Mouse (Mus musculus) liver, embryonic 14.5 days (tissue): Measurements from ENCODE around the gene Ces1c. TPM values are rescaled to one million over a fixed set of nuclear protein-coding genes. Genes with fewer than 3 reads are reported as not detected.
A peak's percentile ranks its signal among the peaks of the same experiment; 100 is the strongest.

Source experiments
- ATAC-seq: fragments of 200-750 bp; cut with Nextera tagmentation; 2 replicates; pipeline ENCODE4 v1.8.0; 2017; ENCODE audit warnings: moderate number of reproducible peaks, mild to moderate bottlenecking, moderate library complexity; ENCODE audit not compliant: insufficient read depth
- DNase-seq, 3 experiments: peaks; one replicate each; pipeline ENCODE4 v3.0.0-alpha.2; 2012 to 2013; ENCODE audit warnings: low read depth in 3 of 3, low spot score in 3 of 3
- H3K27ac ChIP-seq: fragments of 300-500 bp; sonication (generic); 2 replicates; pipeline ENCODE4 v1.5.1; 2014; ENCODE audit warnings: moderate library complexity, mild to moderate bottlenecking, control low read depth, inconsistent platforms
- H3K27me3 ChIP-seq: fragments of 300-500 bp; sonication (generic); 2 replicates; pipeline ENCODE4 v1.6.1; 2014; ENCODE audit warnings: mild to moderate bottlenecking, low read length, moderate library complexity; ENCODE audit not compliant: control insufficient read depth, insufficient read depth
- H3K36me3 ChIP-seq: fragments of 300-500 bp; sonication (generic); replicated peaks from 2 replicates; pipeline ENCODE4 v1.6.1; 2014; ENCODE audit warnings: low read depth; ENCODE audit not compliant: control insufficient read depth, insufficient read depth
- H3K4me1 ChIP-seq, 2 experiments: fragments of 200-500 bp in 1 of 2; fragments of 300-500 bp in 1 of 2; sonication (generic) in 1 of 2; replicated peaks; 2 replicates each; pipeline ENCODE4 v1.6.1; 2012 to 2014; ENCODE audit warnings: antibody characterized with exemption in 1 of 2, inconsistent platforms in 1 of 2, low read length in 1 of 2; ENCODE audit not compliant: control insufficient read depth in 2 of 2, insufficient read depth in 2 of 2
- H3K4me2 ChIP-seq: fragments of 300-500 bp; sonication (generic); 2 replicates; pipeline ENCODE4 v1.6.1; 2014; ENCODE audit warnings: low read depth, mild to moderate bottlenecking, control low read depth, moderate library complexity
- H3K4me3 ChIP-seq, 2 experiments: fragments of 200-500 bp in 1 of 2; fragments of 300-500 bp in 1 of 2; sonication (generic) in 1 of 2; 2 replicates each; pipeline ENCODE4 v1.5.1; 2012 to 2014; ENCODE audit warnings: low read depth in 2 of 2, low read length in 2 of 2, mild to moderate bottlenecking in 2 of 2, control low read depth in 1 of 2, inconsistent platforms in 1 of 2, moderate library complexity in 1 of 2; ENCODE audit not compliant: insufficient read depth in 1 of 2
- H3K9ac ChIP-seq: fragments of 300-500 bp; sonication (generic); replicated peaks from 2 replicates; pipeline ENCODE4 v1.6.1; 2014; ENCODE audit warnings: mild to moderate bottlenecking, control low read depth, moderate library complexity
- H3K9me3 ChIP-seq: fragments of 300-500 bp; sonication (generic); 2 replicates; pipeline ENCODE4 v1.6.1; 2016; ENCODE audit warnings: low read length, mixed read lengths; ENCODE audit not compliant: control insufficient read depth
- CTCF ChIP-seq: IDR thresholded peaks from 2 replicates; pipeline ENCODE4 v1.5.1; 2016; ENCODE audit warnings: antibody characterized with exemption, low read depth, control low read depth
- EP300 ChIP-seq: IDR thresholded peaks from 2 replicates; pipeline ENCODE4 v1.6.1; 2016; ENCODE audit warnings: antibody characterized with exemption, low read depth
- WGBS: fragments of 180-500 bp; shearing (Covaris S2); extraction: QIAGEN DNeasy Blood & Tissue Kit; methylation state at CpG from one replicate; pipeline ENCODE4 v1.1.7; 2014; ENCODE audit not compliant: insufficient replicate concordance; 5-methylcytosine and 5-hydroxymethylcytosine counted together
- polyA plus RNA-seq, 2 experiments: library from polyadenylated mRNA; depleted of rRNA in 1 of 2; stranded (reverse) in 1 of 2; unstranded in 1 of 2; fragments of >200 nt; fragmentation: Nextera tagmentation in 1 of 2; extraction: Ambion mirVana in 1 of 2; gene quantifications; 2 replicates each; pipeline versions ENCODE4 v1.2.1 to v1.2.3; 2012 to 2014

Gene Ces1c
- polyA plus RNA-seq, 2 experiments, result 2.0 to 2.1 TPM

DNA sequence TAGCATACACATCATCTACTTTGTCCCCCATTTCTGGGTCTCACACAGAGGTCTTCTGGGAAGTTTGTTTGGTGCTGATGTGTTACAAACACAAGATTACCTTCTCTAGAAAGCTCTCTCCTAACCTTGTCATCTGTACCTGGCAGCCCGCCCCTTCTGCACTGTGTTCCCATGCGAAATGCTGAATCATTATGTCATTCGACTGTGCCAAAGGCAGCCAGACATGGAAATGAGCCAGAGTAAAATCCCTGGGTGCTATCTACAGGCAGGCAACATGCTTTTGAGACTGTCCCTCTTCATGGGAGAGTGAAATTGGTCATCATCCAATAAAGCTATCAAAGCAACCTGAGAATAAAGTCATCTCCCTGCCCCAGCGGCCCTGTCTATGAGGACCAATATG is 55.8 kb downstream of the Ces1c start:
- ATAC-seq, result no peak
- Histone ChIP-seq H3K36me3 (no peaks in the 10 kb centered on the region), H3K27me3 (no peaks in the 10 kb centered on the region), H3K4me3 (no peak overlapping the region), H3K9ac (no peak overlapping the region), H3K27ac (no peak overlapping the region), H3K4me2 (no peak overlapping the region), H3K9me3 (no peaks in the 10 kb centered on the region), H3K4me1 (no peaks in the 10 kb centered on the region)
- TF ChIP-seq EP300, result no peak
- TF ChIP-seq CTCF, result no peak
- no peak for DNase-seq
- 63% methylated on average over 4 of the region's 4 CpGs for WGBS

DNA sequence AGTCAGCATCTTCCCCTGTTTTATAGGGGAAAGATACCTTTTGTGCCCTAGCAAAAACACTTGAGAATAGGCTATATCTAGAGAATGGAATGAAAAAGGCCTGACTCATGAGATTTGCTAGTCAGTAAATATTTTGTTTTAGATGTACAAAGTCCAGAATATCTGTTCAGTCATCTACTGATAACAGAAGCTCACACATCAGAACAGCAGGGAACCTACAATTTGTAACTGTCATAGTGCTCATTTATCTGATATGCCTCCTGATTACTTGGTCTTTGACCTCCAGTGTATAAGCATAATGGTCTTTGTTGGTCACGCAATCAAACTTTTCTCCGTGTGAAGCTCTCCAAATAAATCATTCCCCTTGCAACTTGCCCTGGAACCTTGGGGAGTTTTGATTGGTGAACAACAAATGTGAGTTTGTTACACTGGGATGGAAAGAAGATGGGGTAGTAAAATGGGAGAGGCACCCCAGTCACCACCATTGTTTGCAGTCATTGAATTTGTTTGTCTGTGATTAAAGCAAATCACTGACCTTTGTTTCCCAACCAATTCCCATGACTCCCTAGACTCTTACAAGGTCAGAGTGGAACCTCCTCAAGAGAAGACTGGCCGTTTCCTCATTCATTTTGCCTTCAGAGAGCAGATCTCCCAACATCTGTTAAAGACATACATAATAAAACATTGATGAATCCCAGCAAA is 67.5 kb downstream of the Ces1c start:
- Histone ChIP-seq H3K4me2 (no peak overlapping the region), H3K27me3 (no peaks in the 10 kb centered on the region), H3K4me3 (no peak overlapping the region), H3K4me1 (no peaks in the 10 kb centered on the region), H3K9me3 (no peaks in the 10 kb centered on the region), H3K27ac (no peak overlapping the region), H3K36me3 (no peaks in the 10 kb centered on the region), H3K9ac (no peak overlapping the region)
- no peak for ATAC-seq
- 63% methylated on average over 3 of the region's 3 CpGs for WGBS
- DNase-seq, result no peak
- TF ChIP-seq EP300, result no peak
- no peak for TF ChIP-seq CTCF

DNA sequence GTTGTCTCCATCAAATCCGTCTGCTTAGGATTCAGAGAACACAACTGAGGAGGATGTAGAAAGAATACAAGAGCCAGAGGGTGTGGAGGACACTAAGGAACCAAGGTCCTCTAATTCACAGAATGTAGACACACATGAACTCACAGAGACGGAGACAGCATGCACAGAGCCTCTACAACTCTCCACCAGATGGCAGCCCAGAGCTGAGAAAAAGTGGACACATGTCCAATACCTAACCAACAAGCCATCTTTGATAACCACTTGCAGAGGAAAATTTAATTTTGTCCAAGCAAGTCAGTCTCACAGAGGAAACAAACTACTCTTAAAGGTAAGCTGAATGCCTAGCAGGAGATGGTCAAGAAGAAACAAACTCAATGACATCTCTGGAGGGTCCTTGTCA is 71.9 kb downstream of the Ces1c start:
- Histone ChIP-seq H3K4me3 (no peak overlapping the region), H3K9me3 (no peaks in the 10 kb centered on the region), H3K4me2 (no peak overlapping the region), H3K27me3 (no peaks in the 10 kb centered on the region), H3K36me3 (no peaks in the 10 kb centered on the region), H3K9ac (no peak overlapping the region), H3K4me1 (no peaks in the 10 kb centered on the region), H3K27ac (no peak overlapping the region)
- ATAC-seq (no peak), DNase-seq (no peak)
- 16% methylated on average over 2 of the region's 2 CpGs for WGBS
- TF ChIP-seq CTCF (peak; percentile 56), EP300 (no peak)

DNA sequence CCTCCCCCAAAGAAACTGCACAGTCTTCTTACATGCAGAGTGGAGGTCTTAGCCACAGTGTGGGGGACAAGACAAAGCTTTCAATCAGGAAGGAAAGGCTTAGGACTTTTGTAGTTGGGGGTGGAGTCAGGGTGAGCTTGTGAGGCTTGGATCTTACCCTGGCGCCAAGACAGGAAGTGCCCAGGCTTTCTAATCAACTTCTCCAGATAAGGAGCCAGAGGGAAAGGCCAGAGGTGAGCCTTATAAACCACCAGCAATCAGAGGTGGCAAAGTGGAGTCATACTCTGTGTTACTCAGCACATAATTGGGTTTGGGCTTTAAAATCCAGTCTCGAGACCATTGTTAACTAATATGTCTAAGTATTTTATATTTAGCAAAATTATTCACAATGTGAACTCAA is 75.8 kb downstream of the Ces1c start:
- no peak for DNase-seq
- Histone ChIP-seq H3K4me1 (no peaks in the 10 kb centered on the region), H3K36me3 (no peaks in the 10 kb centered on the region), H3K27me3 (no peaks in the 10 kb centered on the region), H3K9me3 (no peaks in the 10 kb centered on the region), H3K9ac (no peak overlapping the region), H3K4me2 (no peak overlapping the region), H3K4me3 (no peak overlapping the region), H3K27ac (no peak overlapping the region)
- no peak for ATAC-seq
- WGBS, result 14% methylated on average over 2 of the region's 2 CpGs
- no peak for TF ChIP-seq CTCF
- TF ChIP-seq EP300, result no peak

Other genes with a start within 250 kb of the Ces1c start
- gene Capns2, start 229.9 kb downstream of the Ces1c start, polyA plus RNA-seq (2012; rRNA removed), result 0.11 TPM in 1 of 2 replicates, not detected in the other
- gene Capns2, start 229.9 kb downstream of the Ces1c start, polyA plus RNA-seq (2014; fragmentation: Nextera tagmentation; extraction: Ambion mirVana), result not detected in 2 replicates
- under 0.01 TPM in 1 of 2 replicates, not detected in the other for gene Slc6a2, start 171.2 kb downstream of the Ces1c start, polyA plus RNA-seq (2012; rRNA removed)
- not detected in 2 replicates for gene Slc6a2, start 171.2 kb downstream of the Ces1c start, polyA plus RNA-seq (2014; fragmentation: Nextera tagmentation; extraction: Ambion mirVana)
- gene Ces1a, start 83.1 kb downstream of the Ces1c start, polyA plus RNA-seq (2012; rRNA removed), result not detected in 2 replicates
- gene Ces1a, start 83.1 kb downstream of the Ces1c start, polyA plus RNA-seq (2014; fragmentation: Nextera tagmentation; extraction: Ambion mirVana), result not detected in 2 replicates
- gene Ces1b, start 51.3 kb downstream of the Ces1c start, polyA plus RNA-seq (2012; rRNA removed), result not detected in 2 replicates
- gene Ces1b, start 51.3 kb downstream of the Ces1c start, polyA plus RNA-seq (2014; fragmentation: Nextera tagmentation; extraction: Ambion mirVana), result not detected in 2 replicates
- gene Ces1d, start 66.6 kb upstream of the Ces1c start, polyA plus RNA-seq (2012; rRNA removed), result 8.9 and 18.9 TPM in 2 replicates
- 10.0 and 12.8 TPM in 2 replicates for gene Ces1d, start 66.6 kb upstream of the Ces1c start, polyA plus RNA-seq (2014; fragmentation: Nextera tagmentation; extraction: Ambion mirVana)
- 1.7 and 1.9 TPM in 2 replicates for gene Ces1e, start 98.3 kb upstream of the Ces1c start, polyA plus RNA-seq (2012; rRNA removed)
- gene Ces1e, start 98.3 kb upstream of the Ces1c start, polyA plus RNA-seq (2014; fragmentation: Nextera tagmentation; extraction: Ambion mirVana), result 1.4 TPM in 2 replicates
- 0.11 and 0.18 TPM in 2 replicates for gene Ces1f, start 148.5 kb upstream of the Ces1c start, polyA plus RNA-seq (2012; rRNA removed)
- gene Ces1f, start 148.5 kb upstream of the Ces1c start, polyA plus RNA-seq (2014; fragmentation: Nextera tagmentation; extraction: Ambion mirVana), result 0.38 and 0.45 TPM in 2 replicates
- 1.1 and 1.7 TPM in 2 replicates for gene Ces1g, start 206.0 kb upstream of the Ces1c start, polyA plus RNA-seq (2012; rRNA removed)
- 0.83 and 1.2 TPM in 2 replicates for gene Ces1g, start 206.0 kb upstream of the Ces1c start, polyA plus RNA-seq (2014; fragmentation: Nextera tagmentation; extraction: Ambion mirVana)
- gene Ces1h, start 248.4 kb upstream of the Ces1c start, polyA plus RNA-seq (2012; rRNA removed), result not detected in 2 replicates
- not detected in 2 replicates for gene Ces1h, start 248.4 kb upstream of the Ces1c start, polyA plus RNA-seq (2014; fragmentation: Nextera tagmentation; extraction: Ambion mirVana)